Mouse (Mus musculus) cerebellum, adult 2 months (tissue): ENCODE measurements around the gene Helz2.

Experiments
- CTCF ChIP-seq: fragments of 200-500 bp; IDR thresholded peaks from 2 replicates; pipeline ENCODE4 v1.5.1; 2011; ENCODE audit warnings: low read depth, mild to moderate bottlenecking, control low read depth, low read length, moderate library complexity, borderline replicate concordance; ENCODE audit not compliant: insufficient read depth
- POLR2A ChIP-seq: fragments of 200-500 bp; IDR thresholded peaks from 2 replicates; pipeline ENCODE4 v1.6.1; 2011; ENCODE audit warnings: low read length, control low read depth, borderline replicate concordance; ENCODE audit not compliant: insufficient read depth

DNA sequence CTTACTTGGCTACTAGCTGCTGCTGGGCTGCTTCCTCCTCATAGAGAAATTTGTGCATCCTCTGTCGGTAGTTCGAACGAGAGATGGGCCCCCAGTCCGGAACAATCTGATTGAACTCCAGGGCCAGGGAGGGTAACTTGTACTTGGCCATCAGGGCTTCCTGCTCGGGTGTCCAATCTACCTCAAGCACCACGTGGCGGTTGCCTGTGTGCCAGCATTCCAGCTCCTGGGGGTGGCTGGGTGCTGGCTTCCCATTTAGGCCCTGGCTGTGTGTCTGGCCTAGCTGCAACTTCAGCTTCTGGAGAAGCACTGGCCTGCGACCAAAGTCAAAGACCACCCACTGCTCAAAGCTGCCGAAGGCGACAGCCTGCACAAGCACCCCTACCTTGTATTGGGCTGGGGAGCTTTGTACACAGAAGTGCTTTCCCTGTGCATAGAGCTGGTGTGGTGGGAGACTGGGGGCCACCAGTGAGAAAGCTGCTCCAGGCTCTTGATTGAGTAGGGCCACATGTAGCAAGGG is 3.7 kb downstream of the Helz2 start:
- TF ChIP-seq CTCF: no peak
- TF ChIP-seq POLR2A: no peak
